Mouse (Mus musculus) stomach, postnatal 0 days (tissue): ENCODE measurements around the gene Ntng2. TPM values are rescaled to one million over a fixed set of nuclear protein-coding genes. Genes with fewer than 3 reads are reported as not detected.
A peak's percentile ranks its signal among the peaks of the same experiment; 100 is the strongest.

ENCODE experiments used
- ATAC-seq: fragments of 200-750 bp; cut with Nextera tagmentation; 2 replicates; pipeline ENCODE4 v1.8.0; 2017; ENCODE audit not compliant: low FRiP score, low TSS enrichment
- DNase-seq: peaks from one replicate; pipeline ENCODE4 v3.0.0-alpha.2; 2016; ENCODE audit warnings: low spot score
- H3K27ac ChIP-seq: fragments of 300-500 bp; sonication (generic); replicated peaks from 2 replicates; pipeline ENCODE4 v1.5.1; 2014; ENCODE audit warnings: mild to moderate bottlenecking, control low read depth
- H3K27me3 ChIP-seq: fragments of 300-500 bp; sonication (generic); 2 replicates; pipeline ENCODE4 v1.6.1; 2014; ENCODE audit warnings: low read length; ENCODE audit not compliant: control insufficient read depth, insufficient read depth
- H3K36me3 ChIP-seq: fragments of 300-500 bp; sonication (generic); 2 replicates; pipeline ENCODE4 v1.6.1; 2014; ENCODE audit warnings: low read length, mixed read lengths; ENCODE audit not compliant: control insufficient read depth, insufficient read depth
- H3K4me1 ChIP-seq: fragments of 300-500 bp; sonication (generic); replicated peaks from 2 replicates; pipeline ENCODE4 v1.6.1; 2014; ENCODE audit warnings: antibody characterized with exemption; ENCODE audit not compliant: control insufficient read depth, insufficient read depth
- H3K4me2 ChIP-seq: fragments of 300-500 bp; sonication (generic); replicated peaks from 2 replicates; pipeline ENCODE4 v1.6.1; 2014; ENCODE audit warnings: low read depth, mild to moderate bottlenecking, control low read depth, moderate library complexity
- H3K4me3 ChIP-seq: fragments of 300-500 bp; sonication (generic); 2 replicates; pipeline ENCODE4 v1.5.1; 2014; ENCODE audit warnings: low read depth, low read length, control low read depth
- H3K9ac ChIP-seq: fragments of 300-500 bp; sonication (generic); 2 replicates; pipeline ENCODE4 v1.6.1; 2014; ENCODE audit warnings: mild to moderate bottlenecking, low read length, control low read depth, mixed read lengths
- H3K9me3 ChIP-seq: fragments of 300-500 bp; sonication (generic); 2 replicates; pipeline ENCODE4 v1.6.1; 2016; ENCODE audit warnings: low read length; ENCODE audit not compliant: control insufficient read depth
- CTCF ChIP-seq: IDR thresholded peaks from 2 replicates; pipeline ENCODE4 v1.5.1; 2016; ENCODE audit warnings: antibody characterized with exemption, low read depth, mild to moderate bottlenecking, moderate library complexity
- EP300 ChIP-seq: optimal IDR thresholded peaks from 2 replicates; pipeline ENCODE3; 2016; ENCODE audit warnings: antibody characterized with exemption
- WGBS: fragments of 180-500 bp; shearing (Covaris S2); extraction: QIAGEN DNeasy Blood & Tissue Kit; methylation state at CpG from one replicate; pipeline ENCODE4 v1.1.7; 2014; 5-methylcytosine and 5-hydroxymethylcytosine counted together
- polyA plus RNA-seq: library from polyadenylated mRNA; unstranded; fragments of >200 nt; fragmentation: Nextera tagmentation; extraction: Ambion mirVana; gene quantifications from 2 replicates; pipeline ENCODE4 v1.2.1, GENCODE M21; 2015

Ntng2 gene
- polyA plus RNA-seq, 1 experiment from 2014 or later: 0.16 TPM

DNA sequence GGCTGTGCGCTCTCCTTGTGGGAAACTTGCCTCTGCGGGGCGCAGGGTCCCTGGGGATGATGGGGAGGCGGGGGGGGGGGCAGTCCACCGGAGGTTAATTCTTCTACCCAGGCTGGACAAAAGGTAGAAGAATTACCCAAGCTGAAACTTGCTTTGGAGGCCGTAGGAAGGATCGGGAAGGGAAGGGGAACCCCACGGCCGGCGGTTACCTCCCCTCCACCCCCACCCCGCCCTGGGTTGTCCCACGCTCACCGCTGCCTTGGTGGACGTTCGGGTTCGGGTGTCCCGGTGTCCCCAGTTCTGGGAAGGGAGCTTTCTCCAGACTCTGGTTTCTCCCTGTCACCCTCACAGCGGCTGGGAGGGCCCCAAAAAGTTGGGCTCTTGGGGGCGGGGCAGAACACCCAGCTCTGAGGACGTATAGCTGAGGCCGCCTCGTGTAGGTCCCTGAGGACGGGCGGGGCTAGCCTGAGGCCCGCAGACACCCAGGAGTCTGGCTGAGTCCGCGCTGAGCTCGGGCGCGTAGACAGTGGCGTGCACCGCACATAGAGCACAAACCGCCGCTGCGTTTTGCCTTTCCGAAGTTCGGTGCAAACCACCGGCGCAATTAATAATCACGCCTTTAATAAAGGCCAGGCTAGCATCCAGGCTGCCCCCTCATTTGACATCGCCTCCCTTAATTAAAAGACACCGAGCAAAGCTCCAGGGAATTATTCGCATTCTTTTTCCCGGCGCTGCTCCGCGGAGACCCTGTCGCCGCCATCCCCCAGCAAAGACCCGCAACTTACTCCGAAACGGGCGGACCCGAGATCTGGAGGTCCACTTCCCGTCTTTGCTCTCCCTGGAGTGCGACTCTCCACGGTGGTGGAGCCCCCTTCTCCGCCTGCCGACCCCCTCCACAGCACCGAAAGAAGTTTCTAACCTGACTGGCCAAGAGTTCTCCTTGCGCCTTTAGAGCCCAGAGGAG lies 1.4 kb downstream of the Ntng2 start:
- no peaks in the 10 kb centered on the region for H3K36me3 ChIP-seq
- no peak for TF ChIP-seq EP300
- no peak for TF ChIP-seq CTCF
- peak overlapping the region; percentile 66 for H3K4me3 ChIP-seq
- peak; percentile 36 for DNase-seq
- H3K4me2 ChIP-seq: peak overlapping the region; percentile 93
- no peaks in the 10 kb centered on the region for H3K9me3 ChIP-seq
- H3K27me3 ChIP-seq: peaks cover 8% of the 10 kb centered on the region; the same call in 1 of the 2 replicates
- no peak for ATAC-seq
- WGBS: 1% methylated on average over 60 of the region's 61 CpGs
- H3K9ac ChIP-seq: peak overlapping the region; percentile 62
- no peak overlapping the region for H3K27ac ChIP-seq
- H3K4me1 ChIP-seq: no peaks in the 10 kb centered on the region

DNA sequence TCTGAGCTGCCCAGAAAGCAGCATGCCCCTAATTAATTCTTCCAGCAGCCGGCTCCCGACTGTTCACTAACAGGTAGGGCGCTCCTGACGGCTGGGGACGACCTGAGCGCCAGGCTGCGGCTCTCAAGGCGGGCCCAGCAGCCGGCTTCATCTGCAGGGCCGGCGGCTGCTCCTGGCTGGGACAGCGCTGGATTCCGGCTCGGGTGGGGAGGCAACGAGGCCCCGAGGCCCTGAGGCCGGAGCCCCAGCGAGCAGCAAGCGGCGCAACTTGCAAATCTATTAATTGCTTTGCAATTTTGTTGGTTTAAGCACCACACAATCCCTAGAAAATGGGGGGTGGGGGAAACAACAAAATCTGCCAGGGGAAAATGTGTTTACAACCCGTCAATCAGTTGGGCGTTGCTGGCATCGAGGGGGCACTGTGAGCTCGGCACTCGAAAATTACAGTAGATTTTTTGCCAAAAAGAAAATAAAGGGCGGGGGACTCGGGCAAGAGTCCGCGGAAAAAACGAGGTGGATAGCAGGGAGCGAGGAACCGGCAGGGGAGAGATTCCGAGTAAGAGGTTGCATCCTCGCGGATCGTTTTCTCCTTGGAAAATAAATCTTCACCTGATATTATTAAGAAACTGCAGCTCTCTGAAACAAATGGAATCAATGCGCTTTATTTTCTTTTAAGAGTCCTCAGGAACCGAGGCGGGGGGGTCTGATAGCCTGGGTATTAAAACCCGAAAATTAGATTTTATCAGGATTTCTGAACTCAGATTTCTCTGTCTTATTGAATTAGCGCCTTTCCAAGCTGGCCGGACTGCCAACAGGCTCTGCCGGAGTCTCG lies 2.3 kb downstream of the Ntng2 start:
- H3K9ac ChIP-seq: 0 out of 2 replicates have a peak overlapping the region, but pooled peaks have one; percentile 4
- H3K36me3 ChIP-seq: no peaks in the 10 kb centered on the region
- DNase-seq: peak; percentile 29

DNA sequence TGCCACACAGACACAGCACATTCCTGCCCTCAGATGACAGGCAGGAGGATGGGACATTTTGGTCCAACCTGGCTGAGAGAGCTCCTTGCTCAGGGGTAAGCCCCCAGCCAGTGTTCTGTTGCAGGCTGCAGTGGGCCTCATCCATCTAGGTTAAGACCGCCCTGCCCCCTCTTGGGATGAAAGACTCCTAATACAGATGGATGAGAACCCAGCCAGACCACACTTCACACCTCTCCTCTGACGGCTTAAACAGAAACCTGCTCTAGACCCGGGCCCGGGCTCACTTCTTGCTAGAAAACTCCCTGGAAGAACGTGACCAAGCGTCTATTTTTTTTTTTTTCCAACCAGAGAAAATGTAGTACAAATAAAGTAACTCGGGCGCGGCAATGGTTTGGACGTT lies 3.0 kb downstream of the Ntng2 start:
- ATAC-seq (no peak), DNase-seq (no peak)
- H3K4me3 ChIP-seq: peak overlapping the region; percentile 66; the same call in 1 of the 2 replicates
- TF ChIP-seq EP300 (no peak), CTCF (no peak)
- peak overlapping the region; percentile 93 for H3K4me2 ChIP-seq
- no peaks in the 10 kb centered on the region for H3K36me3 ChIP-seq
- peaks cover 8% of the 10 kb centered on the region; the same call in 1 of the 2 replicates for H3K27me3 ChIP-seq
- 0 out of 2 replicates have a peak overlapping the region, but pooled peaks have one; percentile 4 for H3K9ac ChIP-seq
- H3K9me3 ChIP-seq: no peaks in the 10 kb centered on the region
- 18% methylated on average over 10 of the region's 10 CpGs for WGBS
- no peak overlapping the region for H3K27ac ChIP-seq
- no peaks in the 10 kb centered on the region for H3K4me1 ChIP-seq

More for the DNA sequence above, 2.3 kb downstream of the Ntng2 start:
- no peak for ATAC-seq
- H3K9me3 ChIP-seq: no peaks in the 10 kb centered on the region
- 3% methylated on average over 44 of the region's 44 CpGs for WGBS
- TF ChIP-seq CTCF (no peak), EP300 (no peak)
- peak overlapping the region; percentile 66 for H3K4me3 ChIP-seq
- H3K27me3 ChIP-seq: peaks cover 8% of the 10 kb centered on the region; the same call in 1 of the 2 replicates
- no peak overlapping the region for H3K27ac ChIP-seq
- H3K4me1 ChIP-seq: no peaks in the 10 kb centered on the region
- H3K4me2 ChIP-seq: peak overlapping the region; percentile 93

DNA sequence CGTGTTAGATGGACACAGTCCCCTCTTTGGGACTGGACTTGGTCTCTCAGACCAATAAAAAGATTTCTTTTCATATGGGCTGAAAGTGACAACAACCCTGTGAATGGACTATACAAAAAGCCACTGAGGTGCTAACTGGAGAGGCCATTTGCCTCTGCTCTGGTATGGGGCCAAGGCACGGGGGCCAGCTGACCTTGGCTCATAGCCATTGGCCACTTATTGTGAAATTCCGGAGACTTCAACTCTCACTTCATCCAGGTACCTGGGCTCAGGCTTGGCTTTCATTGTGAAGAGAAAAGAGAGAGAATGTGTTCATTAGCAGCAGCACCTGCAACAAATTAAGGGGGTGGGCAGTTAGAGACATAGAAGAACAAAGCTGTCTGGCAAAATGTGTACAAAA lies 4.3 kb downstream of the Ntng2 start:
- H3K9ac ChIP-seq: no peak overlapping the region
- WGBS: 56% methylated on average over 3 of the region's 3 CpGs
- no peaks in the 10 kb centered on the region for H3K4me1 ChIP-seq
- ATAC-seq: no peak
- peaks cover 8% of the 10 kb centered on the region; the same call in 1 of the 2 replicates for H3K27me3 ChIP-seq
- no peak overlapping the region for H3K4me3 ChIP-seq
- TF ChIP-seq CTCF: no peak
- TF ChIP-seq EP300: no peak
- H3K27ac ChIP-seq: no peak overlapping the region
- no peaks in the 10 kb centered on the region for H3K36me3 ChIP-seq
- DNase-seq: no peak
- no peak overlapping the region for H3K4me2 ChIP-seq
- H3K9me3 ChIP-seq: no peaks in the 10 kb centered on the region

DNA sequence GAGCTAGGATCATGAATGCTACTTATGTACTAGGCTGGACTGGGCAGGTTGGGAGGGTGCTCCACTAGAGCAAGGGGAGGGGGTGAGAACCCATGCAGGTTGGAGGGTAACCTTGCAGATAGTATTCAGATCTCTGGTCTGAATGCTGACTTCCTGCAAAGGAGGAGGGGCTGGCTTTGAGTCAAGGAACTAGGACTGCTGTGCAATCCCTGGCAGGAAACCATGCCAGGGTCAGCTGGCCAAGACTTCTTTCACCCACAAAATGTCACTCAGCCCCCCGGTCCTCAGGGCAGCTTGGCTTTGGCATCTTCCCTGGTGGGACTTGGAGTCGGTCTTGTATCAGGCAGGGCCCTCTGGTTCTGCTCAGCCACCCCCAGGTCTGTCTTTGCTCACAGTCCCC lies 5.4 kb downstream of the Ntng2 start:
- DNase-seq (no peak), ATAC-seq (no peak)
- H3K9ac ChIP-seq: no peak overlapping the region
- H3K4me1 ChIP-seq: no peaks in the 10 kb centered on the region
- no peak overlapping the region for H3K4me3 ChIP-seq
- no peaks in the 10 kb centered on the region for H3K36me3 ChIP-seq
- H3K9me3 ChIP-seq: no peaks in the 10 kb centered on the region
- peaks cover 6% of the 10 kb centered on the region; the same call in 1 of the 2 replicates for H3K27me3 ChIP-seq
- no peak overlapping the region for H3K27ac ChIP-seq
- H3K4me2 ChIP-seq: no peak overlapping the region
- 63% methylated on average over 2 of the region's 2 CpGs for WGBS
- TF ChIP-seq CTCF: no peak
- TF ChIP-seq EP300: no peak
